Mouse (Mus musculus) gastrocnemius, adult 2 months (tissue): ENCODE data around the gene Cdc5l. TPM values are rescaled to one million over a fixed set of nuclear protein-coding genes. Genes with fewer than 3 reads are reported as not detected.
"Not testable (repeated sequence)": the region's sequence is repeated elsewhere in the genome, so short reads cannot be mapped to it uniquely, and the experiment has no call there.

ENCODE experiments used
- DNase-seq: peaks from one replicate; pipeline ENCODE4 v3.0.0; 2022
- H3K27ac ChIP-seq: fragments of 200-600 bp; 2 replicates; pipeline ENCODE4 v1.8.1; 2022; ENCODE audit warnings: mild to moderate bottlenecking
- H3K4me3 ChIP-seq: fragments of 200-600 bp; 2 replicates; pipeline ENCODE4 v1.8.1; 2022; ENCODE audit warnings: mild to moderate bottlenecking, moderate library complexity
- CTCF ChIP-seq: fragments of 200-600 bp; IDR thresholded peaks from 2 replicates; pipeline ENCODE4 v1.8.1; 2022; ENCODE audit warnings: antibody characterized with exemption, mild to moderate bottlenecking, moderate library complexity
- intact Hi-C: fragments of 180-260 bp; cut with DNase I; formaldehyde crosslinking; loops from one replicate; pipeline ENCODE4 v1.15.1; 2025
- total RNA-seq, 2 experiments: library from RNA; stranded (reverse); gene quantifications; 2 replicates each; pipeline ENCODE4 v1.2.3; 2021

Gene Cdc5l
- total RNA-seq, 2 experiments from 2014 or later: 39.5 to 41.3 TPM

GRCm38 (mm10) chr17:45458516-45458915, 25.0 kb upstream of the Cdc5l start:
- DNase-seq: no peak
- Histone ChIP-seq H3K27ac (no peak overlapping the region), H3K4me3 (no peak overlapping the region)
- no peak for TF ChIP-seq CTCF
- intact Hi-C loops: no loop called here

- no peak for TF ChIP-seq CTCF
- intact Hi-C loops: no loop called here
- no peak overlapping the region for H3K4me3 ChIP-seq
- DNase-seq: no peak
- H3K27ac ChIP-seq: no peak overlapping the region
These were observed 23.9 kb upstream of the Cdc5l start for GRCm38 (mm10) chr17:45457487-45457886.

GRCm38 (mm10) chr17:45456260-45457152, 23.0 kb upstream of the Cdc5l start:
- no peak overlapping the region for H3K27ac ChIP-seq
- DNase-seq: no peak
- TF ChIP-seq CTCF: no peak
- intact Hi-C loops: no loop called here
- H3K4me3 ChIP-seq: no peak overlapping the region

- H3K27ac ChIP-seq, H3K4me3 ChIP-seq, DNase-seq, intact Hi-C loops: not testable (repeated sequence)
These were observed 22.2 kb upstream of the Cdc5l start for GRCm38 (mm10) chr17:45455783-45456182.

GRCm38 (mm10) chr17:45454794-45455193, 21.3 kb upstream of the Cdc5l start:
- Histone ChIP-seq H3K4me3 (no peak overlapping the region), H3K27ac (no peak overlapping the region)
- TF ChIP-seq CTCF: no peak
- no peak for DNase-seq
- intact Hi-C loops: no loop called here

GRCm38 (mm10) chr17:45452271-45452670, 18.7 kb upstream of the Cdc5l start:
- no peak for DNase-seq
- Histone ChIP-seq H3K27ac (no peak overlapping the region), H3K4me3 (no peak overlapping the region)
- intact Hi-C loops: no loop called here
- no peak for TF ChIP-seq CTCF

GRCm38 (mm10) chr17:45450153-45450552, 16.6 kb upstream of the Cdc5l start:
- H3K27ac ChIP-seq: no peak overlapping the region
- intact Hi-C loops: no loop called here
- TF ChIP-seq CTCF: no peak

GRCm38 (mm10) chr17:45449586-45449985, 16.0 kb upstream of the Cdc5l start:
- DNase-seq: no peak
- no peak for TF ChIP-seq CTCF
- intact Hi-C loops: no loop called here
- H3K4me3 ChIP-seq: no peak overlapping the region
- H3K27ac ChIP-seq: no peak overlapping the region

More at GRCm38 (mm10) chr17:45450153-45450552, 16.6 kb upstream of the Cdc5l start:
- H3K4me3 ChIP-seq: no peak overlapping the region
- no peak for DNase-seq

GRCm38 (mm10) chr17:45447063-45447462, 13.5 kb upstream of the Cdc5l start:
- TF ChIP-seq CTCF: no peak
- H3K4me3 ChIP-seq: no peak overlapping the region
- no peak for DNase-seq
- no peak overlapping the region for H3K27ac ChIP-seq
- intact Hi-C loops: no loop called here

GRCm38 (mm10) chr17:45445923-45446322, 12.4 kb upstream of the Cdc5l start:
- TF ChIP-seq CTCF: no peak
- H3K4me3 ChIP-seq: no peak overlapping the region
- no peak overlapping the region for H3K27ac ChIP-seq
- intact Hi-C loops: no loop called here
- DNase-seq: no peak

GRCm38 (mm10) chr17:45434262-45434590, 689 bp upstream of the Cdc5l start:
- TF ChIP-seq CTCF: no peak
- H3K4me3 ChIP-seq: peak overlapping the region; percentile 87
- intact Hi-C loops: no loop called here
- DNase-seq: no peak
- peak overlapping the region; percentile 98 for H3K27ac ChIP-seq

- no peak for DNase-seq
- Histone ChIP-seq H3K4me3 (peak overlapping the region; percentile 87), H3K27ac (peak overlapping the region; percentile 98)
- TF ChIP-seq CTCF: no peak
- intact Hi-C loops: no loop called here
These were observed 685 bp downstream of the Cdc5l start for GRCm38 (mm10) chr17:45432706-45433398.

- no peak for DNase-seq
- TF ChIP-seq CTCF: no peak
- H3K4me3 ChIP-seq: peak overlapping the region; percentile 87
- intact Hi-C loops: no loop called here
- peak overlapping the region; percentile 98 for H3K27ac ChIP-seq
These were observed 1.5 kb downstream of the Cdc5l start for GRCm38 (mm10) chr17:45432007-45432406.
